Mouse (Mus musculus): Measurements from ENCODE around the gene Dgke. TPM values are rescaled to one million over a fixed set of nuclear protein-coding genes. Genes with fewer than 3 reads are reported as not detected.

Dgke gene
- total and polyA plus RNA-seq, 3 experiments = 4.8 to 17.0 (median 13.4) TPM

DNA sequence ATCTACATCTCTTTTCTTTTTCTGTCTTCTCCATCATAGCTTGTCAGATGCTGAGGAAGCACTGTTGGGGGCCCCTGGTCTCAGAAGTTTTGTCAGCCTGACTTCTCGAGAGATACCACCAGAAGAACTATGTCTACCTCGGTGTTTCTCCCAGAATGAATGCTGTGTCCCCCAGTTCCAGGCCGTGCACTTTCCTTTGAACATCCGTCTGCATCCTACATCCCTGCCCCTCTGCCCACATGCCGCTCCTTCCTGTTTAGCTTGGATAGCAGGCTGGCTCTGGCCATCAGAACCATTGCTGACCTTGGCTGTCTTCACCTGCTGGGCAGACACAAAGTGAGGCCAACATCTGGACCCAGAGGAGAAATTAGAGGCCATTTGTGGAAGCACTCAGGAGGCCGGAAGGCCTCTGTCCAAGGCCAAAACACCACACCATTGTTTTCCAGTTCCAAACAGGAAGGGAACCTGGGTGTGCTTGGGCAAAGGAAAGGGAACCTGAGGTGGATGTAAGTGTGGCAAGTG is 712 bp upstream of the Dgke start:
- H3K27ac ChIP-seq (ENCODE audit: insufficient read depth, low read depth) = no peak overlapping the region

DNA sequence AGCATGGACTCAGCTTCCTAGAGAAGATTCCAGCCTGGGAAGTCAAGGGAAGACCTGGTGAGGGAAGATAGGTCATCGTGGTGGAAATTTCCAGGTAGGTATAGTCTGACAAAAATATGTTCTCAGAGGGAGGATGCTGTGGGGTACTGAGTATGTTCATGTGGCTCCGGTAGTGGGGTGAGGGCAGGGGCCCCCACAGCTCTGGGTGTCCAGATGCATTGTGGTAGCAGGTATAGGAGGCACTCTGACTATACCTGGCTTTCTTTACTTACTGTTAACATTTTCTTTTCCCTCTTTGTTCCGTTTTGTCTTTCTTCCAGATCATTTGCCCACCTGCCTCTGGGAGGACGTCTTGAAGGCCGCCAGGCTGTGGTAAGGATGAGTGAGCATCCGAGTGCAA is 524 bp downstream of the Dgke start:
- Histone ChIP-seq H3K4me1 (ENCODE audit: control insufficient read depth in 1 of 2, insufficient read depth in 2 of 2) (peaks cover 0 to 27% of the 10 kb centered on the region in 2 experiments; a peak in 2 of 4 replicates), H3K9me3 (replicated peaks; ENCODE audit: low read length) (peaks cover 3% of the 10 kb centered on the region), H3K4me3 (replicated peaks in 1 of 3; ENCODE audit: low read depth in 2 of 3, low read length in 2 of 3, poor library complexity in 1 of 3) (no peak overlapping the region), H3K9ac (ENCODE audit: insufficient read depth, low read depth) (no peak overlapping the region), H3K79me2 (replicated peaks; ENCODE audit: control insufficient read depth, extremely low read depth, insufficient read depth, poor library complexity, severe bottlenecking) (no peaks in the 10 kb centered on the region), H3K4me2 (ENCODE audit: insufficient read depth, low read depth, poor library complexity, severe bottlenecking) (no peak overlapping the region), H3K27ac (ENCODE audit: insufficient read depth, low read depth) (no peak overlapping the region), H3K27me3 (replicated peaks) (no peaks in the 10 kb centered on the region), H3K36me3 (replicated peaks in 1 of 2; ENCODE audit: control insufficient read depth in 1 of 2, insufficient read depth in 1 of 2, low read length in 1 of 2) (no peaks in the 10 kb centered on the region)
- in situ Hi-C loops (cut with MboI; ENCODE audit: low pct_ligation_motif_present, low pct_unique_long_range_greater_than_20kb, low sequenced_read_pairs) (no loop called here), dilution Hi-C loops (cut with MboI; ENCODE audit: extremely low pct_ligation_motif_present, extremely low pct_unique_long_range_greater_than_20kb, low sequenced_read_pairs) (no loop called here)
- DNase-seq (ENCODE audit: extremely low read depth) = no peak
- TF ChIP-seq EP300 (IDR thresholded peaks at IDR 0.05; ENCODE audit: low read length) (no peak), SMC3 (IDR thresholded peaks at IDR 0.05; ENCODE audit: low read depth, low read length) (no peak), JUN (IDR thresholded peaks at IDR 0.05; ENCODE audit: insufficient read depth, low read depth, low read length) (no peak), E2F4 (IDR thresholded peaks at IDR 0.05; ENCODE audit: insufficient replicate concordance, low read depth, low read length) (no peak), ZNF384 (IDR thresholded peaks at IDR 0.05; ENCODE audit: low read depth, low read length) (no peak), USF2 (conservative IDR thresholded peaks at IDR 0.05; ENCODE audit: low read depth, low read length) (no peak), CTCF (conservative IDR thresholded peaks at IDR 0.05 in 1 of 2, IDR thresholded peaks at IDR 0.05 in 1 of 2; ENCODE audit: low read depth in 2 of 2, low read length in 2 of 2) (no peak), ELF1 (IDR thresholded peaks at IDR 0.05; ENCODE audit: low read depth, low read length) (no peak), NELFE (IDR thresholded peaks at IDR 0.05; ENCODE audit: low read depth, low read length) (no peak), CHD2 (IDR thresholded peaks at IDR 0.05; ENCODE audit: low read length) (no peak), ZMIZ1 (IDR thresholded peaks at IDR 0.05; ENCODE audit: low read depth, low read length) (no peak), GABPA (IDR thresholded peaks at IDR 0.05; ENCODE audit: insufficient replicate concordance, low read depth, low read length) (no peak), POLR2AphosphoS2 (IDR thresholded peaks at IDR 0.05; ENCODE audit: low read depth, low read length) (no peak)

More for the DNA sequence above, 712 bp upstream of the Dgke start:
- TF ChIP-seq MAX (IDR thresholded peaks at IDR 0.05; ENCODE audit: low read length) (no peak), EP300 (IDR thresholded peaks at IDR 0.05; ENCODE audit: low read length) (no peak), RAD21 (IDR thresholded peaks at IDR 0.05; ENCODE audit: low read depth, low read length) (no peak), MAFK (IDR thresholded peaks at IDR 0.05; ENCODE audit: insufficient replicate concordance, low read length) (no peak), PAX5 (IDR thresholded peaks at IDR 0.05; ENCODE audit: low read length) (no peak), UBTF (IDR thresholded peaks at IDR 0.05; ENCODE audit: low read depth, low read length) (no peak), RCOR1 (conservative IDR thresholded peaks at IDR 0.05; ENCODE audit: low read depth, low read length) (no peak), HCFC1 (IDR thresholded peaks at IDR 0.05; ENCODE audit: low read depth, low read length) (no peak)
- no peak overlapping the region for H3K4me2 ChIP-seq (ENCODE audit: insufficient read depth, low read depth, poor library complexity, severe bottlenecking)
- no peaks in the 10 kb centered on the region for H3K36me3 ChIP-seq (replicated peaks in 1 of 2; ENCODE audit: control insufficient read depth in 1 of 2, insufficient read depth in 1 of 2, low read length in 1 of 2)
- peaks cover 0 to 29% of the 10 kb centered on the region in 2 experiments; a peak in 2 of 4 replicates for H3K4me1 ChIP-seq (ENCODE audit: control insufficient read depth in 1 of 2, insufficient read depth in 2 of 2)
- H3K9me3 ChIP-seq (replicated peaks; ENCODE audit: low read length) = peaks cover 3% of the 10 kb centered on the region
- no peak overlapping the region for H3K4me3 ChIP-seq (replicated peaks in 1 of 3; ENCODE audit: low read depth in 2 of 3, low read length in 2 of 3, poor library complexity in 1 of 3)
- no peaks in the 10 kb centered on the region for H3K27me3 ChIP-seq (replicated peaks)
- in situ Hi-C loops (cut with MboI; ENCODE audit: low pct_ligation_motif_present, low pct_unique_long_range_greater_than_20kb, low sequenced_read_pairs) = no loop called here
- dilution Hi-C loops (cut with MboI; ENCODE audit: extremely low pct_ligation_motif_present, extremely low pct_unique_long_range_greater_than_20kb, low sequenced_read_pairs) = no loop called here
- H3K9ac ChIP-seq (ENCODE audit: insufficient read depth, low read depth) = no peak overlapping the region
- DNase-seq (ENCODE audit: extremely low read depth) = no peak
- H3K79me2 ChIP-seq (replicated peaks; ENCODE audit: control insufficient read depth, extremely low read depth, insufficient read depth, poor library complexity, severe bottlenecking) = no peaks in the 10 kb centered on the region
